Mouse (Mus musculus): ENCODE data around the gene St3gal6. TPM values are rescaled to one million over a fixed set of nuclear protein-coding genes. Genes with fewer than 3 reads are reported as not detected.

Gene St3gal6
- polyA plus RNA-seq, 1 experiment, result 0.34 TPM

DNA sequence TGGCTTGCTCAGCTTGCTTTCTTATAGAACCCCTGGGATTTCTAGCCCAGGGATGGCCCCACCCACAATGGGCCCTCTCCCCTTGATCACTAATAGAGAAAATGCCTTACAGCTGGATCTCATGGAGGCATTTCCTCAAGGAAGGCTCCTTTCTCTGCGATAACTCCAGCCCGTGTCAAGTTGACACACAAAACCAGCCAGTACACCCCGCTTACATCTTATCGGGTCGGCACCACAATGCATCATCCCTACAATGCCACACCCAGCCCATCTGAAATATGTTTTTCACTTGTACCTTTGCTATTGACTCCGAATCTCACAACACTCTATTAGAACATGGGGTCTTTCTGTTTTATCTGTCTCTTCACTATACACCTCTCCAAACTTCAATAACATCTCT is 3.6 kb downstream of the St3gal6 start:
- Histone ChIP-seq H3K79me3 (ENCODE audit: low read depth) (no peaks in the 10 kb centered on the region), H3K27me3 (ENCODE audit: control insufficient read depth, insufficient read depth, insufficient read length) (no peaks in the 10 kb centered on the region), H3K79me2 (ENCODE audit: control insufficient read depth, insufficient read depth) (no peaks in the 10 kb centered on the region)

DNA sequence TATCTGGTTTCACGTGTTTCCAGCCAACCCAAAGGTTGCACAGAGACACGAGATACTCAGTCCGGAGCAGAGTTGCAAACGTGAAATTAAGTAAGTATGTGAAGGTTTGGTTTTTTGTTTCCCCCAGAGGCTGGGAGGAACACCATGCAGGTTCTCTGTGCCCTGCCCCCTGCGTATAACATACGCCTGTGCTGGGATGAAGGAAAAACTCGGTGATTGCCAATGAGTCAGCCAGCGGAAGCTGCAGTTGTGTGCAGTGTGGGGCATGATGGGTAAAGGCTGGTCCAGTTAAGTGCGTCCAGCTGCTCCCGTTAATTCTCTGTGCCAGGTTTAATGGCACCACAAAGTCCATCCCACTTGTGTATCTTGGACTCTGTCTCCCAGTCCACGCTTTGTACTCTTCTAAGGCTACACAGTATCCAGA is 4.4 kb downstream of the St3gal6 start:
- TF ChIP-seq FOSL1 (IDR thresholded peaks at IDR 0.05; ENCODE audit: insufficient read depth, low read length, poor library complexity, severe bottlenecking), result no peak
- Histone ChIP-seq H3K79me2 (ENCODE audit: control insufficient read depth, insufficient read depth) (no peaks in the 10 kb centered on the region), H3K79me3 (ENCODE audit: low read depth) (no peaks in the 10 kb centered on the region), H3K27me3 (ENCODE audit: control insufficient read depth, insufficient read depth, insufficient read length) (no peaks in the 10 kb centered on the region), H3K4me3 (ENCODE audit: insufficient read depth, poor library complexity, severe bottlenecking) (no peak overlapping the region), H3K36me3 (ENCODE audit: control insufficient read depth, insufficient read depth) (no peaks in the 10 kb centered on the region), H3ac (ENCODE audit: control insufficient read depth, insufficient read length, low read depth) (no peak overlapping the region)

More for the DNA sequence above, 3.6 kb downstream of the St3gal6 start:
- Histone ChIP-seq H3ac (ENCODE audit: control insufficient read depth, insufficient read length, low read depth) (no peak overlapping the region), H3K4me3 (ENCODE audit: insufficient read depth, poor library complexity, severe bottlenecking) (no peak overlapping the region), H3K36me3 (ENCODE audit: control insufficient read depth, insufficient read depth) (no peaks in the 10 kb centered on the region)
- TF ChIP-seq MYOG (IDR thresholded peaks at IDR 0.05; ENCODE audit: control insufficient read depth, extremely low read depth, insufficient read length) (no peak), CEBPB (IDR thresholded peaks at IDR 0.05; ENCODE audit: low read depth) (no peak), FOSL1 (IDR thresholded peaks at IDR 0.05; ENCODE audit: insufficient read depth, low read length, poor library complexity, severe bottlenecking) (no peak), MYOD1 (IDR thresholded peaks at IDR 0.05; ENCODE audit: control insufficient read depth, insufficient read length, low read depth) (no peak), USF1 (IDR thresholded peaks at IDR 0.05; ENCODE audit: low read depth) (no peak), MAX (IDR thresholded peaks at IDR 0.05) (no peak), CTCF (IDR thresholded peaks at IDR 0.05; ENCODE audit: control insufficient read depth, insufficient read depth, insufficient read length) (no peak)

DNA sequence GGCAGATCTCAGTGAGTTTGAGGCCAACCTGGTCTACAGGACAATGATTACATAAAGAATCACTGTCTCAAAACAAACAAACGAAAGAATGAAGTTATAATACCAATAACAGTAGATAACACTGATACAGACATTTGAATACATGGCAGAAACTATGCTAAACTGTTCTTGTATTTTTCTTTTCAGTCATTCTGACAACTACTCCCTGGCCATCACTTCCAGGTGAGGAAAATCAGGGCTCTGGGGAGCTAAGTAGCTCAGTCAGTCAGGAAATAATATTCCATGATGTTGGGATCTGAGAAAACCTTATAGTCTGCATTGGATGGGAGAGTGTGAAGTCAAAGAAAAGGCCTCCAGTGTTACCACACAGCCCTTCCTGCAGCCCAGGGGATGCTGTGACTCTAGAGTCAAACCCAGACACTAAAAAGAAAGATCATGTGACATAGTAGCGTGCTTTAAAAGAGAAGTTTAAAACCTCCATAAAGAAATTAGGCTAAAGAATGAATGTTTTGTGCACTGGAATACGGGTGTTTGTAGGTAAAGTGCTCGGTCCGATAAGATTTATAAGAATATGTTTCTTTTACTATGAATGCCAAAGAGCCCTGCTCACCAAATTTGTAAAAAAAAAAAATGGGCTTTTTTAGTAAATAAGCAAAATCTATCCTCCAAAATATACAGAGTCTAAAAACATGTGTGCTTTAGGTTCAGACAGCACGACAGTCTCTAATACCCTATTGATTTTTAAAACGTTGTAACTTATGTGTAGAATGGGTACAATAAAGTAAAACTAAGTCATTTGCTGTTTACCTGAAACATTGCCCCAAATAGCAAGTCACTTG is 6.9 kb downstream of the St3gal6 start:
- TF ChIP-seq MAX (IDR thresholded peaks at IDR 0.05) (no peak), MYOG (IDR thresholded peaks at IDR 0.05; ENCODE audit: control insufficient read depth, extremely low read depth, insufficient read length) (no peak), FOSL1 (IDR thresholded peaks at IDR 0.05; ENCODE audit: insufficient read depth, low read length, poor library complexity, severe bottlenecking) (no peak), CTCF (IDR thresholded peaks at IDR 0.05; ENCODE audit: control insufficient read depth, insufficient read depth, insufficient read length) (no peak), MYOD1 (IDR thresholded peaks at IDR 0.05; ENCODE audit: control insufficient read depth, insufficient read length, low read depth) (no peak), CEBPB (IDR thresholded peaks at IDR 0.05; ENCODE audit: low read depth) (no peak), USF1 (IDR thresholded peaks at IDR 0.05; ENCODE audit: low read depth) (no peak)
- Histone ChIP-seq H3K79me2 (ENCODE audit: control insufficient read depth, insufficient read depth) (no peaks in the 10 kb centered on the region), H3K36me3 (ENCODE audit: control insufficient read depth, insufficient read depth) (no peaks in the 10 kb centered on the region), H3ac (ENCODE audit: control insufficient read depth, insufficient read length, low read depth) (no peak overlapping the region), H3K79me3 (ENCODE audit: low read depth) (no peaks in the 10 kb centered on the region), H3K27me3 (ENCODE audit: control insufficient read depth, insufficient read depth, insufficient read length) (no peaks in the 10 kb centered on the region), H3K4me3 (ENCODE audit: insufficient read depth, poor library complexity, severe bottlenecking) (no peak overlapping the region)

DNA sequence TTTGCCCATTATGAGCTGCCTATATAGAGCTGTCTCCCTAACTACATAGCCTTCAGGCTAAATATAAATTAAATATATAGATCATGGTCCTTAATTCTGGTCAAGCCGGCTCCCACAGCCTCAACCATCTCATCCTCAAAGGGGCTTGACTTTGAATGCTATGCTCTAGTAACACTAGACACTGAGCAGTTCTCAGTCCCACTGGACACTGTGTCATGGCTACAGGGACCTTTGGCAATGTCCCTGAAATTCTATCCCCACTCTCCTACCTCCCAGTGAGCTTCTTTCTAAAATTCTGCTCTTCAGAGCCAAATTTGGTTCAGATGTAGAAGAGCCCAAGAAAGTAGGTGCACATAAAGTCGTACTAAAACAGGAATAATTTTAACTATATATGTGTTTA is 7.9 kb downstream of the St3gal6 start:
- Histone ChIP-seq H3K79me3 (ENCODE audit: low read depth) (no peaks in the 10 kb centered on the region), H3K27me3 (ENCODE audit: control insufficient read depth, insufficient read depth, insufficient read length) (no peaks in the 10 kb centered on the region), H3ac (ENCODE audit: control insufficient read depth, insufficient read length, low read depth) (no peak overlapping the region), H3K36me3 (ENCODE audit: control insufficient read depth, insufficient read depth) (no peaks in the 10 kb centered on the region), H3K79me2 (ENCODE audit: control insufficient read depth, insufficient read depth) (no peaks in the 10 kb centered on the region), H3K4me3 (ENCODE audit: insufficient read depth, poor library complexity, severe bottlenecking) (no peak overlapping the region)
- TF ChIP-seq FOSL1 (IDR thresholded peaks at IDR 0.05; ENCODE audit: insufficient read depth, low read length, poor library complexity, severe bottlenecking), result no peak
- TF ChIP-seq CEBPB (IDR thresholded peaks at IDR 0.05; ENCODE audit: low read depth), result no peak
- TF ChIP-seq USF1 (IDR thresholded peaks at IDR 0.05; ENCODE audit: low read depth), result no peak
- TF ChIP-seq MAX (IDR thresholded peaks at IDR 0.05), result no peak
- TF ChIP-seq MYOD1 (IDR thresholded peaks at IDR 0.05; ENCODE audit: control insufficient read depth, insufficient read length, low read depth), result no peak
- no peak for TF ChIP-seq CTCF (IDR thresholded peaks at IDR 0.05; ENCODE audit: control insufficient read depth, insufficient read depth, insufficient read length)
- TF ChIP-seq MYOG (IDR thresholded peaks at IDR 0.05; ENCODE audit: control insufficient read depth, extremely low read depth, insufficient read length), result no peak

DNA sequence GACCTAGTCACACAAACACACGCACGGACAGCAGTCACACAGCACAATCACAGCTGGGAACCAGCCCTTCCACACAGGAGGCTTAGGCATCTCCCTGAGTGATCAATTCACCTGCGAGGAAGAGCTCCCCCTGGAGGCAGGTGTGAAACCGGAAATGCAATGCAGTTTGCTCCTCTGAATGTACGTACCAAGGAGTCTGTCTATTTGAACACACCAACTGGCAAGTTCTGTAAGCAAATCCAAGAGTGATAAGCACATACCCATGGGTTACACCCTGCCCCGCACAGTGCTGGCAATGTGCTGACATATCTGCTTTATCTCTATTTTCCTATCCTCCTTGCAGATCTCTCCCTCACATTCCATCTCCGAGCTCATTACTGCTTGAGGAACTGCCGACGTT is 9.5 kb downstream of the St3gal6 start:
- Histone ChIP-seq H3K4me3 (ENCODE audit: insufficient read depth, poor library complexity, severe bottlenecking) (no peak overlapping the region), H3K27me3 (ENCODE audit: control insufficient read depth, insufficient read depth, insufficient read length) (no peaks in the 10 kb centered on the region), H3K36me3 (ENCODE audit: control insufficient read depth, insufficient read depth) (no peaks in the 10 kb centered on the region), H3K79me3 (ENCODE audit: low read depth) (no peaks in the 10 kb centered on the region), H3K79me2 (ENCODE audit: control insufficient read depth, insufficient read depth) (no peaks in the 10 kb centered on the region), H3ac (ENCODE audit: control insufficient read depth, insufficient read length, low read depth) (no peak overlapping the region)
- no peak for TF ChIP-seq MYOD1 (IDR thresholded peaks at IDR 0.05; ENCODE audit: control insufficient read depth, insufficient read length, low read depth)
- no peak for TF ChIP-seq MAX (IDR thresholded peaks at IDR 0.05)

DNA sequence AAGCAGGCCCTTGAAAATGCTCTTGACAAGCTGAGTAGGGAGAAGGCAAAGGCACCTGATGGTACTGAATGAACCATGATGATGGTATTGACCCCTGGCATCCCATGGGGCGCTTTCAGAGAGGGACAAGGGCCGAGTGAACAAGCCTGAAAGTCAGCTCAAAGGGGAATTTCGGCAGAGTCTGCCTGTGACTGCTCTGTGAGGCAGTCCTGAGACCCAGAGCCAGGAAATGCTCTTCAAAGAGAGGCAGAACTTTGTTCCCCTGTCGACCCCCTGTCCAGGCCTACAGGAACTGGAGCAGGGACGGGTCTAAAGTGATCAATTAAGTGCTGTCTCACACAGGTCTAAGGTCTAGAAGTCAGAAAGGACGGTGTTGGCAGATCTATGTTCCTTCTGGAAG is 10.3 kb downstream of the St3gal6 start:
- Histone ChIP-seq H3K36me3 (ENCODE audit: control insufficient read depth, insufficient read depth) (no peaks in the 10 kb centered on the region), H3ac (ENCODE audit: control insufficient read depth, insufficient read length, low read depth) (no peak overlapping the region), H3K4me3 (ENCODE audit: insufficient read depth, poor library complexity, severe bottlenecking) (no peak overlapping the region), H3K79me3 (ENCODE audit: low read depth) (no peaks in the 10 kb centered on the region), H3K27me3 (ENCODE audit: control insufficient read depth, insufficient read depth, insufficient read length) (no peaks in the 10 kb centered on the region), H3K79me2 (ENCODE audit: control insufficient read depth, insufficient read depth) (no peaks in the 10 kb centered on the region)
- no peak for TF ChIP-seq USF1 (IDR thresholded peaks at IDR 0.05; ENCODE audit: low read depth)
- no peak for TF ChIP-seq MYOG (IDR thresholded peaks at IDR 0.05; ENCODE audit: control insufficient read depth, extremely low read depth, insufficient read length)
- no peak for TF ChIP-seq FOSL1 (IDR thresholded peaks at IDR 0.05; ENCODE audit: insufficient read depth, low read length, poor library complexity, severe bottlenecking)
- no peak for TF ChIP-seq CEBPB (IDR thresholded peaks at IDR 0.05; ENCODE audit: low read depth)
- TF ChIP-seq CTCF (IDR thresholded peaks at IDR 0.05; ENCODE audit: control insufficient read depth, insufficient read depth, insufficient read length), result no peak
- TF ChIP-seq MAX (IDR thresholded peaks at IDR 0.05), result no peak
- TF ChIP-seq MYOD1 (IDR thresholded peaks at IDR 0.05; ENCODE audit: control insufficient read depth, insufficient read length, low read depth), result no peak
